Mouse (Mus musculus) midbrain, embryonic 14.5 days (tissue): ENCODE measurements around the gene Smchd1. TPM values are rescaled to one million over a fixed set of nuclear protein-coding genes. Genes with fewer than 3 reads are reported as not detected.
"Not testable (repeated sequence)": the region's sequence is repeated elsewhere in the genome, so short reads cannot be mapped to it uniquely, and the experiment has no call there.

Experiments
- ATAC-seq: fragments of 200-750 bp; cut with Nextera tagmentation; 2 replicates; pipeline ENCODE4 v1.8.0; 2017; ENCODE audit warnings: moderate number of reproducible peaks, moderate library complexity; ENCODE audit not compliant: low FRiP score, low TSS enrichment
- DNase-seq: peaks from one replicate; pipeline ENCODE4 v3.0.0-alpha.2; 2015
- H3K27ac ChIP-seq: fragments of 300-500 bp; sonication (generic); replicated peaks from 2 replicates; pipeline ENCODE4 v1.5.1; 2014; ENCODE audit warnings: mild to moderate bottlenecking, low read depth, low read length, moderate library complexity
- H3K27me3 ChIP-seq: fragments of 300-500 bp; sonication (generic); 2 replicates; pipeline ENCODE4 v1.6.1; 2014; ENCODE audit warnings: low read length, control low read depth, mixed read lengths; ENCODE audit not compliant: control insufficient read depth, insufficient read depth
- H3K36me3 ChIP-seq: fragments of 300-500 bp; sonication (generic); 2 replicates; pipeline ENCODE4 v1.6.1; 2014; ENCODE audit warnings: low read length, control low read depth; ENCODE audit not compliant: control insufficient read depth, insufficient read depth
- H3K4me1 ChIP-seq: fragments of 300-500 bp; sonication (generic); 2 replicates; pipeline ENCODE4 v1.6.1; 2014; ENCODE audit warnings: mild to moderate bottlenecking, antibody characterized with exemption, low read length, control low read depth; ENCODE audit not compliant: control insufficient read depth, insufficient read depth
- H3K4me2 ChIP-seq: fragments of 300-500 bp; sonication (generic); 2 replicates; pipeline ENCODE4 v1.6.1; 2014; ENCODE audit warnings: mild to moderate bottlenecking, low read length, moderate library complexity
- H3K4me3 ChIP-seq: fragments of 300-500 bp; sonication (generic); replicated peaks from 2 replicates; pipeline ENCODE4 v1.5.1; 2014; ENCODE audit warnings: low read depth, low read length
- H3K9ac ChIP-seq: fragments of 300-500 bp; sonication (generic); replicated peaks from 2 replicates; pipeline ENCODE4 v1.6.1; 2014; ENCODE audit warnings: mild to moderate bottlenecking, low read length, moderate library complexity
- H3K9me3 ChIP-seq: fragments of 300-500 bp; sonication (generic); 2 replicates; pipeline ENCODE4 v1.6.1; 2016; ENCODE audit warnings: low read length, control low read depth, mixed read lengths; ENCODE audit not compliant: control insufficient read depth
- WGBS: fragments of 180-500 bp; shearing (Covaris S2); extraction: QIAGEN DNeasy Blood & Tissue Kit; methylation state at CpG from one replicate; pipeline ENCODE4 v1.1.7; 2014; 5-methylcytosine and 5-hydroxymethylcytosine counted together
- polyA plus RNA-seq: library from polyadenylated mRNA; unstranded; fragments of >200 nt; fragmentation: Nextera tagmentation; extraction: Ambion mirVana; gene quantifications from 2 replicates; pipeline ENCODE4 v1.2.1, GENCODE M21; 2014

Gene Smchd1
- polyA plus RNA-seq, 1 experiment from 2014 or later: 73.3 TPM

DNA sequence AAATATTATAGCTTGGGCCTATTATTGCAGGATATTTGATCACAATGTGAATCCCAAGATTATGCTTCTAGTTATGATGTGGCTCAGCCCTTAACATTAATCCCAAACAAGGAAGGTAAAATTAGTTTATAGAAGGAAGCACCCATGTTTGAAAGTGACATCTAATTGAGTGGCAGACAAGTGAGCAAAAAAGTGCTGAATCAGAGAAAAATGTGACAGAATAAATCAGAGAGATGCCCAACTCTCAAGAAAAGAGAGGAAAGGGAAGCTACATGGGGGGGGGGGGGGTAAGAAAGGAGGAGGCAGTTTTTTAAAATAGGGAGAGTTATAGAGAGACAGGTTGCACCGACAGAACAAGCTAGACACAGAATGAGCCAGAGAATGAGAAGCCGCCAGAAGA lies 3.9 kb downstream of the Smchd1 start:
- 78% methylated on average over 2 of the region's 2 CpGs for WGBS
- Histone ChIP-seq H3K4me2 (no peak overlapping the region), H3K9ac (no peak overlapping the region), H3K27ac (no peak overlapping the region), H3K4me3 (no peak overlapping the region), H3K4me1 (peaks cover 8% of the 10 kb centered on the region), H3K36me3 (no peaks in the 10 kb centered on the region), H3K27me3 (no peaks in the 10 kb centered on the region), H3K9me3 (no peaks in the 10 kb centered on the region)
- DNase-seq (no peak), ATAC-seq (no peak)

DNA sequence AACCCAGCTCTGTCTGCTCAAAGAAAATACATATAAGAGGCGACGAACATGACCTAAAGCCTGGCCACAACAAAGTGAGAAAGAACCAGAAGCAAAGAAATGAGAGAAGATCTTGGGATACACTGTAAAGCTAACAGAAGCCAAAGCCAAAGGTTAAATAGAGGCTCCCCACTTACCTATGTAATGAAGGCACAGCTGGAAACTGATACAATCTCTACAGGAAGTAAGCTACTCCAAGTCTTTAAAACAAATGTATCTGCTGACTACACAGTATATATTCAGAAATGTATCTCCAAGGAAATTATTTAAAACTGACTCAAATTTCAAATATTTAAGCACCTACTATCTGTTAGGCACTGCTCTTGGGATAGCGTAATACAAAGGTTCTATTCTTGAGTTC lies 14.8 kb downstream of the Smchd1 start:
- H3K27ac ChIP-seq: no peak overlapping the region
- no peak for DNase-seq
- no peak for ATAC-seq
- no peak overlapping the region for H3K4me2 ChIP-seq
- H3K9ac ChIP-seq: no peak overlapping the region
- no peaks in the 10 kb centered on the region for H3K27me3 ChIP-seq
- peaks cover 23% of the 10 kb centered on the region for H3K36me3 ChIP-seq
- H3K9me3 ChIP-seq: no peaks in the 10 kb centered on the region
- H3K4me3 ChIP-seq: no peak overlapping the region
- 94% methylated on average over 3 of the region's 3 CpGs for WGBS
- no peaks in the 10 kb centered on the region for H3K4me1 ChIP-seq

DNA sequence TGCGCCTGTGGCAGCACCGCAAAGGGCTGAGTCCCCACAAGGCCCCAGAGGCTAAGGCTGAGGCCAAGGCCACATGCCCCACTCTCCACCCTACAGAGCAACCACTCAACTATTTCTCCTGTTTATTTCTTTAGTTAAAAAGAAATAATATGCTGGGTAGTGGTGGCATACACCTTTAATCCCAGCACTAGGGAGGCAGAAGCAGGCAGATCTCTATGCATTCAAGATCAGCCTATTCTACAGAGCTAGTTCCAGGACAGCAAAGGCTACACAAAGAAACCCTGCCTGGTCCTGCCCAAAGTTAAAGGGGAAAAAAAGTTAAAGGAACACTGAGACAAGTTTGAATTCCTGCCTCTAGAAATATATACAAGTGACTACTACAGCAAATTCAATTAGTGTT lies 15.3 kb downstream of the Smchd1 start, which contains the start of gene Gm4707:
Gene Gm4707 (minus strand): TSS at position 101 of the 400 bp plus-strand sequence.
- Histone ChIP-seq H3K9me3 (no peaks in the 10 kb centered on the region), H3K27ac (no peak within 1 kb of the TSS), H3K4me3 (no peak within 1 kb of the TSS), H3K4me2 (no peak within 1 kb of the TSS), H3K9ac (no peak within 1 kb of the TSS), H3K36me3 (peaks cover 27% of the 10 kb centered on the region), H3K27me3 (no peaks in the 10 kb centered on the region), H3K4me1 (no peaks in the 10 kb centered on the region)
- ATAC-seq: no peak
- DNase-seq: no peak
- WGBS: 94% methylated on average over 2 of the region's 2 CpGs

DNA sequence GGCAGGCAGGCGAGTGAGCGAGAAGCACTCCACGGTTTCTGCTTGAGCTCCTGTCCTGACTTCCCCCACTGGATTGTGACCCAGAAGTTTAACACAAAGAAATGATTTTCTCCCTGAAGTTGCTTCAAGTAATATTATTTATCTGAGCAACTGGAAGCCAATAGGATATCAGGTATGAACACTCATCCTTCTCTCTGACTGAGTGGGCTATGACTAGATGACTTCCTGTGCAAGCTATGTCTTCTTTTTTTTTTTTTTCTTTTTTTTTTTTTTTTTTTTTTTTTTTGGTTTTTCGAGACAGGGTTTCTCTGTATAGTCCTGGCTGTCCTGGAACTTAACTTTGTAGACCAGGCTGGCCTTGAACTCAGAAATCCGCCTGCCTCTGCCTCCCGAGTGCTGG lies 17.8 kb downstream of the Smchd1 start:
- H3K36me3 ChIP-seq: peaks cover 22% of the 10 kb centered on the region; the same call in 1 of the 2 replicates
- not testable (repeated sequence) for H3K27me3 ChIP-seq, H3K4me3 ChIP-seq, H3K4me2 ChIP-seq, H3K4me1 ChIP-seq, ATAC-seq, H3K9me3 ChIP-seq, DNase-seq, H3K27ac ChIP-seq, H3K9ac ChIP-seq
- WGBS: 96% methylated on average over 6 of the region's 6 CpGs

DNA sequence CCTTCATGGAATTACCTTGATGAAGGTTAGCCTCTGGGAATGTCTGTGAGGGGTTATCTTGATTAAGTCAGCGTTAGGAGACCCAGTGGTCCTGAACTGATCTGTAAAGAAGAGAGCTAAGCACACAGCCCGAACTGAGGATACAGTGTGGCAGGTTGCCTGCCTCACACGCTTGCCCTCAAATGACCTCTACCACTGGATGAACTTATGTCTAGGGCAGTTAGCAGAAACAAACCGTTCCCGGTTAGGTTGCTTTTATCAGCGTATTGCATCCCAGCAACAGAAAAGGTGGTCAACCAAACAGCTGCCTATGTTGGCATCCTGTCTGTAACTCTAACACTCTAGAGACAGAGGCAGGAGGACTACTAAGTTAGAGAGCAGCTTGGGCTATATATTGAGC lies 30.0 kb downstream of the Smchd1 start:
- no peaks in the 10 kb centered on the region for H3K4me1 ChIP-seq
- WGBS: 94% methylated on average over 6 of the region's 6 CpGs
- H3K4me3 ChIP-seq: no peak overlapping the region
- no peaks in the 10 kb centered on the region for H3K9me3 ChIP-seq
- no peak overlapping the region for H3K27ac ChIP-seq
- ATAC-seq (no peak), DNase-seq (no peak)
- no peak overlapping the region for H3K4me2 ChIP-seq
- no peaks in the 10 kb centered on the region for H3K27me3 ChIP-seq
- no peak overlapping the region for H3K9ac ChIP-seq
- H3K36me3 ChIP-seq: peaks cover 32% of the 10 kb centered on the region

DNA sequence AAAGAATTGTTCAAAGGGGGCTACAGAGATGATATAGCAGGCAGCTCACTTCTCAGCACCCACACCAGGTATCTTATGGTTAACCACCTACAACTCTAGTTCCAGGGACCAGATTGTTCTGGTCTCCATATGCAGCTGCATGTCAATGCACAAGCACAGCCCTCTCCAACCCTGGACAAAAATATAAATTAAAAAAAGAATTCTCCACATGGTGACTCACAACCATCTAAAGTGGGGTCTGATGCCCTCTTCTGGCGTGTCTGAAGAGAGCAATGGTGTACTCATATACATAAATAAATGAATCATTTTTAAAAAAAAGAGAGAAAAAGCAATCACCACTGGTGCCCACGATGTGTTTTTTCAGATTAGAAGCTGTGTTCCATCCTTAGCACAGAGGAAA lies 30.4 kb downstream of the Smchd1 start:
- WGBS: 92% methylated on average over 2 of the region's 2 CpGs
- Histone ChIP-seq H3K27ac (no peak overlapping the region), H3K4me1 (no peaks in the 10 kb centered on the region), H3K9ac (no peak overlapping the region), H3K4me2 (no peak overlapping the region), H3K27me3 (no peaks in the 10 kb centered on the region), H3K36me3 (peaks cover 35% of the 10 kb centered on the region), H3K4me3 (no peak overlapping the region), H3K9me3 (no peaks in the 10 kb centered on the region)
- no peak for DNase-seq
- ATAC-seq: no peak

DNA sequence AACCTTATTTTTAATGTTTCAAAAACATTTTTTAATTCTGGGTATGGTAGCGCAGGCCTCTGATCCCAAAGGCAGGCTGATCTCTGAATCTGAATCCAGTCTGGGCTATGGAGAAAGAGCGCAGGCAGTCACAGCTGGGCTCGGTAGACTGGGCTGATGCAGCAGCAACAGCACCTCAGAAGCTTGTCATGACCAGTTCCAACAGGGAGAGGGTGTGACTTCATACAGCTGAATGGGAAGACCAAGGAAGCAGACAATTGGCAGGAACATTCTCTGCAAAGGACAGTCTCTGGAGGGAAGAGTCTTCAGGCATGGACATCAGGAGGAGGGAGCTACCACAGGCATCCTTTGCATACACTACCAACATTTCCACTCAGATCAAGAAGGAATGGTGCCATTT lies 31.0 kb downstream of the Smchd1 start:
- DNase-seq: no peak
- Histone ChIP-seq H3K9me3 (no peaks in the 10 kb centered on the region), H3K4me1 (no peaks in the 10 kb centered on the region), H3K9ac (no peak overlapping the region), H3K27ac (no peak overlapping the region), H3K4me2 (no peak overlapping the region), H3K4me3 (no peak overlapping the region), H3K27me3 (no peaks in the 10 kb centered on the region), H3K36me3 (peaks cover 35% of the 10 kb centered on the region)
- ATAC-seq: no peak
- 92% methylated on average over 3 of the region's 3 CpGs for WGBS

DNA sequence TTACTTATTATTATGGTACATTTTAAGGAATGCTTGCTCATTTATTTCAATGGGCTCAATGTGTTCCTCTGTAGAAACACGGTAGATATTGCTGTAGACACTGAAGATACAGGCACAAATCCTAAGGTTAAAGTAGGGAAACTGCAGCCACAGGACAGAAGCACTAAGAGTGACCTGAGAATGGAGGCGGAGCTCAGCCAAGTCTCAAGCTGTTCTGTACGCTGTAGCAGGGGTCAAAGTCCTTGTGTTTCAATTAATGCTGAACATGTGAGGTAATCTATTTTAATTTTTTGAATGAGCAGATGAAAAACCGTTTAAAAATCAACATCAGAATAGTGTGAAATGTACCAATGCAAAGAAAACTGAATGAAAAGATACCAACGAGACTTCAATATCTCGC lies 31.9 kb downstream of the Smchd1 start:
- no peaks in the 10 kb centered on the region for H3K4me1 ChIP-seq
- H3K4me2 ChIP-seq: no peak overlapping the region
- H3K4me3 ChIP-seq: no peak overlapping the region
- no peaks in the 10 kb centered on the region for H3K9me3 ChIP-seq
- H3K27me3 ChIP-seq: no peaks in the 10 kb centered on the region
- ATAC-seq: no peak
- no peak overlapping the region for H3K27ac ChIP-seq
- H3K36me3 ChIP-seq: peaks cover 35% of the 10 kb centered on the region
- no peak overlapping the region for H3K9ac ChIP-seq
- WGBS: 91% methylated on average over 6 of the region's 6 CpGs
- DNase-seq: no peak

DNA sequence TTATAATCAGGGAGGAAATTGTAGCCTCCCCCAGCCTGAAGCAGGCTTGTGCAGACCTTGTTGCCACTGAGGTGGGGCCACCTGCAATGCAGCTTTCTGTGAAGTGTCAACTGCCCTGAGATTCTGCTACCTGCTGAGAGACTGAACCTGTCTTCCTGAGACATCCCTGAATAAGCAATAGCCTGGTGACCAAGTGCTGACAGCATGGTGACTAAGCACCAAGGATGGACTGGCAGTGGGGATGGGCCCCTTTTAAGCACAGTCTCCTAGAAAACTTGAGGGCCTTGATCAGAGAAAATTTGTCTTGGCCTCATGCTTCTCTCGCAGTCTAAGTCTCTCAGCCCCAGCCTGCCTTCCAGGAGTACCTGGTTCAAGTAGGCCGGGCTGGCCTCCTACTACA lies 52.6 kb downstream of the Smchd1 start:
- H3K9ac ChIP-seq, DNase-seq, H3K27ac ChIP-seq, H3K4me3 ChIP-seq, H3K9me3 ChIP-seq, H3K4me2 ChIP-seq, ATAC-seq, H3K4me1 ChIP-seq, H3K27me3 ChIP-seq: not testable (repeated sequence)
- H3K36me3 ChIP-seq: peaks cover 40% of the 10 kb centered on the region
- WGBS: 99% methylated on average over 2 of the region's 2 CpGs
